Mouse (Mus musculus): ENCODE data around the gene Tbl1xr1. TPM values are rescaled to one million over a fixed set of nuclear protein-coding genes. Genes with fewer than 3 reads are reported as not detected.
A peak's percentile ranks its signal among the peaks of the same experiment; 100 is the strongest.

Gene Tbl1xr1
- polyA plus RNA-seq, 1 experiment from 2014 or later: 20.9 TPM

GRCm38 (mm10) chr3:22075517-22075886 lies 950 bp upstream of the Tbl1xr1 start:
- no peaks in the 10 kb centered on the region for H3K27me3 ChIP-seq (replicated peaks)
- peak overlapping the region; percentile 62 for H3K9ac ChIP-seq
- peak overlapping the region; percentile 97 for H3K27ac ChIP-seq
- peak overlapping the region; percentile 75 for H3K4me2 ChIP-seq
- peak overlapping the region; percentile 91 for H3K4me3 ChIP-seq (replicated peaks)
- under 1% methylated on average over 28 of the region's 28 CpGs for WGBS
- no peaks in the 10 kb centered on the region for H3K9me3 ChIP-seq
- no peaks in the 10 kb centered on the region for H3K36me3 ChIP-seq
- no peak for ATAC-seq (ENCODE audit: insufficient read depth, low FRiP score, low read depth)
- peaks cover 13% of the 10 kb centered on the region; the same call in 1 of the 2 replicates for H3K4me1 ChIP-seq

- WGBS: 1% methylated on average over 63 of the region's 70 CpGs
- no peaks in the 10 kb centered on the region for H3K27me3 ChIP-seq (replicated peaks)
- peak overlapping the region; percentile 75 for H3K4me2 ChIP-seq
- H3K9me3 ChIP-seq: no peaks in the 10 kb centered on the region
- peaks cover 13% of the 10 kb centered on the region; the same call in 1 of the 2 replicates for H3K4me1 ChIP-seq
- no peaks in the 10 kb centered on the region for H3K36me3 ChIP-seq
- peak overlapping the region; percentile 97 for H3K27ac ChIP-seq
- peak overlapping the region; percentile 91 for H3K4me3 ChIP-seq (replicated peaks)
- ATAC-seq (ENCODE audit: insufficient read depth, low FRiP score, low read depth): peak; percentile 80
- H3K9ac ChIP-seq: peak overlapping the region; percentile 62
Measured at GRCm38 (mm10) chr3:22075887-22076560, 428 bp upstream of the Tbl1xr1 start.

DNA sequence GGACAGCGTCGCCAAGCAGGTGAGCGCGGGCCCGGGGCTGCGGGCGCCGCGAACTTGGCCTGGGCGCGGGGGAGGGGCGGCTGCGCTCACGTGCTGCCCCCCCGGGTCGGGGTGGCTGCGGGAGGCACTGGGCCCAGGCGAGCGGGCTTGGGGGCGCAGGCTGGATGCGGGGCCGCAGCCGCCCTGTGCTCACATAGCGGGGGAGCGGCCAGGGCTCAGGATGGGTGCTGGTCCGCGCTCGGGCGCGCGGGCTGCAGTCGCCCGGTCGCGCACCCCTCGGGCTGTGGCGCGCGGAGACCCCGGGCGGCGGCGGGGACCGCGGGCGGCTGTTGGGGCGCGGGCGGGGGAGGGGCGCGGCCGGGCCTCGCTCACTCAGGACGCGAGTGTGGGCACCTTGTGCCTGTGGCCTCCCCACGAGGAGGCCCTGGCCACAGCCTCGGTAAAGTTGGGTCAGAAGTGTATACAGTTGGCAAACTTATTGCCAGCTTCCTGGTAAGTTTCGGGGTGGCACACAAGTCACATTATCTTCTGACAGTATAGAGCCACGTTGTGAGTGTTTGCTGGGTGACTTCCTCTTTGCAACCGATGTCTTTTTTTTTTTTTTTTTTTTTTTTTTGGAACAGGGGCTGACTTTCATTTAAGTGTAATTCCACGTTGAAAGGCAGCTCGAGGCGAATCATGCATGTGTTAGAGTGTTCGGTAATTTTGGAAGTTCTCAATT lies 644 bp downstream of the Tbl1xr1 start:
- Histone ChIP-seq H3K4me2 (peak overlapping the region; percentile 57), H3K27ac (peak overlapping the region; percentile 97), H3K4me1 (peaks cover 14% of the 10 kb centered on the region; the same call in 1 of the 2 replicates), H3K9me3 (no peaks in the 10 kb centered on the region), H3K9ac (peak overlapping the region; percentile 95), H3K27me3 (replicated peaks) (no peaks in the 10 kb centered on the region), H3K36me3 (no peaks in the 10 kb centered on the region), H3K4me3 (replicated peaks) (peak overlapping the region; percentile 91)
- WGBS: under 1% methylated on average over 49 of the region's 64 CpGs
- peak; percentile 57 for ATAC-seq (ENCODE audit: insufficient read depth, low FRiP score, low read depth)

DNA sequence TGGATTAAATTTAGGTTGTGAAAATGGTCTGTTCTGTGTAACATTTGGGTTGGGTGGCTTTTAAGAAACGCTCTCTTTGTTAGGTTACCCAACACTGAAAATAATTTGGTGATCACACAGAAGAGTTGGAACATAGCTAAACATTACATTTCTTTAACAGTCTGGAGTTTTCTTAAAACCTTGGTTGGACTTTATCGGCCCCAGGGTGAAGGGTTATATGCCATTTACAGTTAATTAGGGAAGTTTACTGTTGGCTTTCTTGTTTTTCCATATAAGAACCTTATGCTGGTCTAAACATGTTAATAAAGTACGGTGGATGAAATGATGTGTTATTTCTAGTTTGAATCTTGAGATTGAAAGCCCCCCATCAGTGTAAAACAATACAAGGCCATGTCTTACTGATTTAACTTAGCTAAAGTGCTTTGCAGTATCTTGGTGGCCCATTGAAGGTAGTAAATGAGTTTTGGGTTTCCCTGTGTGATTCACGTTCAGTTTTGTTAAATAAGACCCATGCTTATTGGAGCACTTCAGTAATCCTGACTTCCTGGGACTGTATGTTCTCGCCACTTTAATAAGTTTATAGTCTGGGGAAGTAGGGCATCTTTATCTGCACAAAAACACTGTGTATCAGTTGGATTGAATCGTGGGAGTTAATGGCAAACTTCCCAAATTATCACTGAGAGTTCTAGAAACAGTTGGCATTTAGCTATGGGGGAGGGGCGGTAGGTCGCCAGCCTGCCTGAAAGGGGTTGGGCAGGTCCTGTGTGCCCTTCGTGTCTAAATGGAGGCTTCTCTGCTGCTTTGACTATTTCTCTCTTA lies 1.4 kb downstream of the Tbl1xr1 start:
- H3K9me3 ChIP-seq: no peaks in the 10 kb centered on the region
- H3K4me2 ChIP-seq: peak overlapping the region; percentile 57
- H3K36me3 ChIP-seq: no peaks in the 10 kb centered on the region
- H3K4me3 ChIP-seq (replicated peaks): peak overlapping the region; percentile 91
- ATAC-seq (ENCODE audit: insufficient read depth, low FRiP score, low read depth): no peak
- 5% methylated on average over 9 of the region's 9 CpGs for WGBS
- no peaks in the 10 kb centered on the region for H3K27me3 ChIP-seq (replicated peaks)
- peak overlapping the region; percentile 97 for H3K27ac ChIP-seq
- H3K4me1 ChIP-seq: peaks cover 16% of the 10 kb centered on the region; the same call in 1 of the 2 replicates
- peak overlapping the region; percentile 6; the same call in 1 of the 2 replicates for H3K9ac ChIP-seq

DNA sequence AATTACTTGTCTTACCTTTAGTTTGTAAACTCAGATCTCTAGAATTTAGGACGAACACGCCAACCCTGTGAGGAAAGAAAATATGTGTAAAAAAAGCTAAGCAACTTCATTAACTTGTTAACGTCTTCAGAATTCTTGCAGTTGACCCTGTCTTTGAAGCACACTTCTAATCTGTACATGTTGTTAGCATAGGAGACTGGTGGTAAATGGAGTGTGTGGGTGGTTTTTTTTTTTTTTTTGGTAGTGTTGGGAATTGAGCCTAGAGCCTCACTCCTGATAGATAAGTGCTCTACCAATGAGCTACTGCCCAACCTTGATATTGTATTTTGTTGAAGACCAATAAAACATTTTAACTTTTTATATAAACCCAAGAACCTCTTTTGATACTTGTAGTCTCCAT lies 2.1 kb downstream of the Tbl1xr1 start:
- H3K9me3 ChIP-seq: no peaks in the 10 kb centered on the region
- peak overlapping the region; percentile 91 for H3K4me3 ChIP-seq (replicated peaks)
- H3K36me3 ChIP-seq: no peaks in the 10 kb centered on the region
- peaks cover 16% of the 10 kb centered on the region; the same call in 1 of the 2 replicates for H3K4me1 ChIP-seq
- ATAC-seq (ENCODE audit: insufficient read depth, low FRiP score, low read depth): no peak
- WGBS: 39% methylated on average over 3 of the region's 3 CpGs
- H3K27ac ChIP-seq: no peak overlapping the region
- no peak overlapping the region for H3K9ac ChIP-seq
- peak overlapping the region; percentile 57 for H3K4me2 ChIP-seq
- H3K27me3 ChIP-seq (replicated peaks): no peaks in the 10 kb centered on the region

- Histone ChIP-seq H3K27me3 (replicated peaks) (no peaks in the 10 kb centered on the region), H3K9me3 (no peaks in the 10 kb centered on the region), H3K27ac (no peak overlapping the region), H3K9ac (no peak overlapping the region), H3K4me2 (no peak overlapping the region), H3K4me1 (peaks cover 7% of the 10 kb centered on the region; the same call in 1 of the 2 replicates), H3K4me3 (replicated peaks) (no peak overlapping the region), H3K36me3 (no peaks in the 10 kb centered on the region)
- no peak for ATAC-seq (ENCODE audit: insufficient read depth, low FRiP score, low read depth)
- WGBS: 62% methylated on average over 4 of the region's 4 CpGs
Measured at GRCm38 (mm10) chr3:22081869-22082268, 5.4 kb downstream of the Tbl1xr1 start.

GRCm38 (mm10) chr3:22082823-22083222 lies 6.4 kb downstream of the Tbl1xr1 start:
- Histone ChIP-seq H3K4me2 (no peak overlapping the region), H3K27me3 (replicated peaks) (no peaks in the 10 kb centered on the region), H3K27ac (no peak overlapping the region), H3K9me3 (no peaks in the 10 kb centered on the region), H3K36me3 (no peaks in the 10 kb centered on the region), H3K4me1 (peaks cover 7% of the 10 kb centered on the region; the same call in 1 of the 2 replicates), H3K9ac (no peak overlapping the region), H3K4me3 (replicated peaks) (no peak overlapping the region)
- 87% methylated on average over 4 of the region's 4 CpGs for whole genome bisulfite sequencing
- ATAC-seq (ENCODE audit: insufficient read depth, low FRiP score, low read depth): no peak

DNA sequence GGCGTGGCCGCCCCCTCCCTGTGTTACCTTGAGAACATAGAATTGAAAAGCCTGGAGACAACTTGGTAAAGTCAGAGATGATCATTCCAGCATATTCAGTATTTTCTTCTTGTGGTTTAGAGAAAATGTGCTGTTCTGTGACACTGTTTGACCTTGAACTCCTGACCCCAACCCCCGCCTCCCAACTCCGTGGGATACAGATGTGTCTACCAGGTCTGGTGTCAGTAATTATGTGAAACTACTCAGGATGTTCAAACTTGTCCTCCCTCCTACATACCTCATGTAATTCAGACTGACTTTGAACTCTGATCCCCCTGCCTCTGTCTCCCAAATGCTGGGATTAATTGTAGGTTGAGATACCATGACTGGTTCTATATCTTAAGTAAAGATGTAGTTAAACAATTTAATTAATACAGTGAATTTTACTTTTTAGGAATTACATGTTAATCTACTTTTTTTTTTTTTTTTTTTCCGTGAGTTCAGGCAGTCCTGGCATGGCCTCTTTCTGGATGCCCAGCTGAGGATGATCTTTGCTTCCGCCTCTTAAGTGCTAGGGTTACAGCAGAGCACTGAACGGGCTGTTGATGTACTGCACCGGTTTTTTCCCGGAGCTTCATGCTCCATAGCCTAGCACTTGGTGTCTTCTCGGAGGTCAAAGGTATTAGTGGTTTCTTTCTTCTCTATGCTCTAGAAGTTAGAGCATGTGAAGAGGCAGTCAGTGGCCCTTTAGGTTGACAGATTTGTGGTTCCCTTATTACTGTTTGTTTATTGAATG lies 8.0 kb downstream of the Tbl1xr1 start:
- no peak for ATAC-seq (ENCODE audit: insufficient read depth, low FRiP score, low read depth)
- 79% methylated on average over 10 of the region's 10 CpGs for WGBS
- no peak overlapping the region for H3K27ac ChIP-seq

GRCm38 (mm10) chr3:22089825-22090224 lies 13.4 kb downstream of the Tbl1xr1 start:
- Histone ChIP-seq H3K4me1 (peaks cover 22% of the 10 kb centered on the region), H3K36me3 (no peaks in the 10 kb centered on the region), H3K9me3 (no peaks in the 10 kb centered on the region), H3K27me3 (replicated peaks) (no peaks in the 10 kb centered on the region), H3K9ac (no peak overlapping the region), H3K4me3 (replicated peaks) (no peak overlapping the region), H3K4me2 (no peak overlapping the region), H3K27ac (peak overlapping the region; percentile 48; the same call in 1 of the 2 replicates)
- no peak for ATAC-seq (ENCODE audit: insufficient read depth, low FRiP score, low read depth)
- 79% methylated on average over 3 of the region's 3 CpGs for WGBS

More for the DNA sequence above, 8.0 kb downstream of the Tbl1xr1 start:
- H3K4me1 ChIP-seq: peaks cover 5% of the 10 kb centered on the region; the same call in 1 of the 2 replicates
- H3K4me3 ChIP-seq (replicated peaks): no peak overlapping the region
- H3K9ac ChIP-seq: no peak overlapping the region
- no peaks in the 10 kb centered on the region for H3K27me3 ChIP-seq (replicated peaks)
- H3K4me2 ChIP-seq: no peak overlapping the region
- H3K9me3 ChIP-seq: no peaks in the 10 kb centered on the region
- H3K36me3 ChIP-seq: no peaks in the 10 kb centered on the region

- H3K27ac ChIP-seq: peak overlapping the region; percentile 48; the same call in 1 of the 2 replicates
- 52% methylated on average over 8 of the region's 8 CpGs for WGBS
- H3K9ac ChIP-seq: no peak overlapping the region
- ATAC-seq (ENCODE audit: insufficient read depth, low FRiP score, low read depth): peak; percentile 61
- H3K4me2 ChIP-seq: 0 out of 2 replicates have a peak overlapping the region, but pooled peaks have one; percentile 0
- no peaks in the 10 kb centered on the region for H3K9me3 ChIP-seq
- H3K4me3 ChIP-seq (replicated peaks): no peak overlapping the region
- no peaks in the 10 kb centered on the region for H3K27me3 ChIP-seq (replicated peaks)
- peaks cover 22% of the 10 kb centered on the region for H3K4me1 ChIP-seq
- H3K36me3 ChIP-seq: no peaks in the 10 kb centered on the region
Measured at GRCm38 (mm10) chr3:22090431-22091265, 14.2 kb downstream of the Tbl1xr1 start.

All from stomach, embryonic 15.5 days (tissue).